Mouse (Mus musculus) intestine, postnatal 0 days (tissue): Measurements from ENCODE around the gene Asic1. TPM values are rescaled to one million over a fixed set of nuclear protein-coding genes. Genes with fewer than 3 reads are reported as not detected.

Experiments used
- ATAC-seq: fragments of 200-750 bp; cut with Nextera tagmentation; 2 replicates; pipeline ENCODE4 v1.8.0; 2017; ENCODE audit warnings: mild to moderate bottlenecking, moderate TSS enrichment, moderate library complexity
- H3K27ac ChIP-seq: fragments of 300-500 bp; sonication (generic); 2 replicates; pipeline ENCODE4 v1.5.1; 2014; ENCODE audit warnings: mild to moderate bottlenecking, low read depth, low read length, moderate library complexity
- H3K27me3 ChIP-seq: fragments of 300-500 bp; sonication (generic); replicated peaks from 2 replicates; pipeline ENCODE4 v1.6.1; 2014; ENCODE audit warnings: low read length, mixed read lengths; ENCODE audit not compliant: control insufficient read depth, insufficient read depth
- H3K36me3 ChIP-seq: fragments of 300-500 bp; sonication (generic); 2 replicates; pipeline ENCODE4 v1.6.1; 2014; ENCODE audit warnings: mild to moderate bottlenecking, moderate library complexity; ENCODE audit not compliant: control insufficient read depth, insufficient read depth
- H3K4me1 ChIP-seq: fragments of 300-500 bp; sonication (generic); replicated peaks from 2 replicates; pipeline ENCODE4 v1.6.1; 2014; ENCODE audit warnings: antibody characterized with exemption, low read length, mixed read lengths; ENCODE audit not compliant: control insufficient read depth, insufficient read depth
- H3K4me2 ChIP-seq: fragments of 300-500 bp; sonication (generic); replicated peaks from 2 replicates; pipeline ENCODE4 v1.6.1; 2014; ENCODE audit warnings: low read depth, mild to moderate bottlenecking, moderate library complexity
- H3K4me3 ChIP-seq: fragments of 300-500 bp; sonication (generic); 2 replicates; pipeline ENCODE4 v1.5.1; 2014; ENCODE audit warnings: low read depth, low read length
- H3K9ac ChIP-seq: fragments of 300-500 bp; sonication (generic); 2 replicates; pipeline ENCODE4 v1.6.1; 2014; ENCODE audit warnings: mild to moderate bottlenecking, low read depth, low read length
- H3K9me3 ChIP-seq: fragments of 300-500 bp; sonication (generic); 2 replicates; pipeline ENCODE4 v1.6.1; 2016; ENCODE audit warnings: mixed run types; ENCODE audit not compliant: control insufficient read depth
- CTCF ChIP-seq: sonication (generic); IDR thresholded peaks from 2 replicates; pipeline ENCODE4 v1.5.1; 2016; ENCODE audit warnings: low read depth, mild to moderate bottlenecking, control low read depth, antibody characterized with exemption, moderate library complexity
- WGBS: fragments of 180-500 bp; shearing (Covaris S2); extraction: QIAGEN DNeasy Blood & Tissue Kit; methylation state at CpG from one replicate; pipeline ENCODE4 v1.1.7; 2014; 5-methylcytosine and 5-hydroxymethylcytosine counted together
- polyA plus RNA-seq: library from polyadenylated mRNA; unstranded; fragments of >200 nt; fragmentation: Nextera tagmentation; extraction: Ambion mirVana; gene quantifications from 2 replicates; pipeline ENCODE4 v1.2.1, GENCODE M21; 2015

Asic1 gene
- polyA plus RNA-seq, 1 experiment from 2014 or later, result 1.4 TPM

DNA sequence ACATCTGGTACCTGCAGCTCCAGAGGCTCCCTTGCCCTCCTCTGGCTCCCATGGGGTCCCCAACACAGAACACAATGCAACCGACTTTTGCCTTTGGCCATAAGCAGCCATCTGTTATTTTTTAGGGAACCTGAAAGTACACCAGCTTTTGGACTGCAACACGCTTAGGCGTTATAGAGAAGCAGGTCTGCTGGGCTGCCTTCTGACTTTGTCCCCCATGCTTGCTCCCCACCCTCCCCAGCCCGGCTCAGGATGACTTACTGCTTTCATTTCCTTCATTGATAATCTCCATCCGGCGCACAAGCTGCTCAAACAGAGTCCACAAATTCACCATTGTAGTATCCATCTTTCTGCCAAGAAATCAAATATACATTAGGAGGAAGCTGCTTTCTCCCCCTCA is 27.5 kb upstream of the Asic1 start:
- Histone ChIP-seq H3K4me3 (no peak overlapping the region), H3K27me3 (no peaks in the 10 kb centered on the region), H3K4me2 (no peak overlapping the region), H3K4me1 (0 out of 2 replicates have a peak, but pooled peaks cover 3% of the 10 kb centered on the region), H3K9ac (no peak overlapping the region), H3K36me3 (peaks cover 22% of the 10 kb centered on the region), H3K27ac (no peak overlapping the region), H3K9me3 (no peaks in the 10 kb centered on the region)
- no peak for TF ChIP-seq CTCF
- no peak for ATAC-seq
- WGBS, result 73% methylated on average over 6 of the region's 6 CpGs

DNA sequence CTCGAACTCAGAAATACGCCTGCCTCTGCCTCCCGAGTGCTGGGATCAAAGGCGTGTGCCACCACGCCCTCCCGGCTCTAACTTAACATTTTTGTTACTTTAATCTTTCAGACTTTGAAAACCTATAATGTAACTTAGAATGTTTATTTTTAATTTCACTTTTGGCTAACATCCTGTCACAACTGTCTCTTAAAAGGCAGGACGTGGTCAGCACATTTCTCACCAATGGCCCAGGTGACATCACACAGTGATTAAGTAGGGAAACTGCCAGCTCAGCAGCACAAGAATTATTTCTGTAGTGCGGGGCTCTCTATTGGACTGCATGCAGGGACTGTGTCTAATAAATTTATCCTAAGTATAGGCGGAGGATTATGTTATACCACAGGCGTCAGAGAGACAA is 26.3 kb upstream of the Asic1 start:
- peaks cover 20% of the 10 kb centered on the region for H3K36me3 ChIP-seq
- 82% methylated on average over 10 of the region's 10 CpGs for WGBS
- H3K4me2 ChIP-seq, result no peak overlapping the region
- no peaks in the 10 kb centered on the region for H3K27me3 ChIP-seq
- no peak overlapping the region for H3K4me3 ChIP-seq
- TF ChIP-seq CTCF, result no peak
- 0 out of 2 replicates have a peak, but pooled peaks cover 3% of the 10 kb centered on the region for H3K4me1 ChIP-seq
- no peak overlapping the region for H3K27ac ChIP-seq
- no peak for ATAC-seq
- H3K9ac ChIP-seq, result no peak overlapping the region
- no peaks in the 10 kb centered on the region for H3K9me3 ChIP-seq

DNA sequence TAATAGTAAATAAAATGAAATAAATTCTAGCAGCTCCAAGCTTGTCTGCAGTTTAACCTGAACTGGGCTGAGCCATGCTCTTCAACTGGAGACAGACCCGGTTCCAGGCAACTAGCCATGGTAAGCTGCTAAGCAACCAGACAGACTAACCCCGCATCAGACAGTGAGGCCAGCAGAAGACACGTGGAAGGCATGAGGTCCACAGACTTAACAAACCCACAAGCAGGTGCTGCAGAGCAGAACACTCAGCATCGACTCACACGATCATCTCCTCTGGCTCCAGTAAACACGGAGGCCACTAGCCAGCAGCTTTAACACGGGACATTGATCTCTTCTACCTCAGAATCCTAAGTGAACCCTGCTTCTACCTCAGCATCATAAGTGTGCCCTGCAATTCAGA is 25.4 kb upstream of the Asic1 start:
- Histone ChIP-seq H3K9me3 (no peaks in the 10 kb centered on the region), H3K9ac (no peak overlapping the region), H3K27me3 (no peaks in the 10 kb centered on the region), H3K4me2 (no peak overlapping the region), H3K4me1 (0 out of 2 replicates have a peak, but pooled peaks cover 3% of the 10 kb centered on the region), H3K36me3 (peaks cover 15% of the 10 kb centered on the region; the same call in 1 of the 2 replicates), H3K4me3 (no peak overlapping the region), H3K27ac (no peak overlapping the region)
- 48% methylated on average over 7 of the region's 7 CpGs for WGBS
- no peak for ATAC-seq
- no peak for TF ChIP-seq CTCF

DNA sequence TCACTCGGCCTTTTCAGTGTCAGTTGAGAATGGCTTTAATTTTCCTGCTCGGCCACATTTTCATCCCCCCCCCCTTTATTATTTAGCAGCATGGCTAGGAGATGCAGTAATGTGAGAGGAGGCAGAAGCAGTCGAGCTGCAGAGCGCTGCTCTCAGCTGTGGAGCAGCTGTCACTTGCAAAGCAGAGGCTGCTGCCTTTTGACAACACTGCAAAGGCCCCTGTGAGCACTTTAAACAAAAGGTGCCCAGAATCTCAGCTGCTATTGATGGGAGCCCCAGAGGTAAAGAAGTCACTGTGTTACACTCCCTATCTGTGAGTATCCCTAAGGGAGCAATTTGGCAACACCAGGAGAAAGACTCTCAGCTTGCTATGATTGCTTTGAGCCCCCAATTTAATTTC is 21.8 kb upstream of the Asic1 start:
- WGBS, result 34% methylated on average over 4 of the region's 4 CpGs
- Histone ChIP-seq H3K4me1 (0 out of 2 replicates have a peak, but pooled peaks cover 3% of the 10 kb centered on the region), H3K27me3 (no peaks in the 10 kb centered on the region), H3K9me3 (no peaks in the 10 kb centered on the region), H3K36me3 (no peaks in the 10 kb centered on the region), H3K4me2 (no peak overlapping the region), H3K4me3 (no peak overlapping the region), H3K27ac (no peak overlapping the region), H3K9ac (no peak overlapping the region)
- TF ChIP-seq CTCF, result no peak
- ATAC-seq, result no peak

DNA sequence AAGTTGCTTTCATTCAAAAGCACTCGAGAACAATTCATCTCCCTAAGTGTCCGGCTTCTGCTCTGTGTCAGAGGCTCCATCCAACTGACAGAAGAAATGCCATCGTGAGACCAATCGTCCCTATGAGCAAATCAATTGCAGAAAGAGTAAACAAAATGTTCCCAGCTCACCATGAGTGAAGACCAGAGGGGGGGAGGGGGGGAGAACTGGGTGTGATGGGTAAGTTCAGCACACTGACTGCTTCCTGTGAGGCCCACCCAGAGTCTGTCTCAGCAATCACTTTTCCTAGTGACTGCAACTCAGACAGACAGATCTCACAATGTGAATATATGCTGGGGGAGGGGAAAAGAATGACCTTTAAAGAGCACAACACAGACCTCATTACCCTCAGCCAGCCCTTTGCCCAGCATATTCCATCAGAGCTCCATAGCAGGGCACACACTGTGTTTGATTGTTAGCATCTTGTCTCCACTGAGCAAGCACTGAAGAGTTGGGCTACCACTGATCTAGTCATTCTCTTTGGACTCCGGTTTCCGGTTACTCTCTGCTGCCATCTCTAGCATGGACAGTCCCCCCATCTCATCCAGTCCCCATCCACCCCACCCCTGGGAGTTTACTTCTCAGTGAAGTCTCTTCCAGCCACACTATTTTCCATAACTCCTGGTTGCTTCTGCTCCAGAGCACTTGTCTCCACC is 21.0 kb upstream of the Asic1 start:
- no peak for ATAC-seq
- no peak overlapping the region for H3K27ac ChIP-seq
- 20% methylated on average over 6 of the region's 6 CpGs for WGBS
- TF ChIP-seq CTCF, result 0 out of 2 replicates have a peak, but pooled peaks have one; percentile 22
- peak overlapping the region; percentile 95 for H3K4me2 ChIP-seq
- no peak overlapping the region for H3K4me3 ChIP-seq
- 0 out of 2 replicates have a peak, but pooled peaks cover 3% of the 10 kb centered on the region for H3K4me1 ChIP-seq
- no peaks in the 10 kb centered on the region for H3K9me3 ChIP-seq
- no peaks in the 10 kb centered on the region for H3K36me3 ChIP-seq
- no peak overlapping the region for H3K9ac ChIP-seq
- no peaks in the 10 kb centered on the region for H3K27me3 ChIP-seq

DNA sequence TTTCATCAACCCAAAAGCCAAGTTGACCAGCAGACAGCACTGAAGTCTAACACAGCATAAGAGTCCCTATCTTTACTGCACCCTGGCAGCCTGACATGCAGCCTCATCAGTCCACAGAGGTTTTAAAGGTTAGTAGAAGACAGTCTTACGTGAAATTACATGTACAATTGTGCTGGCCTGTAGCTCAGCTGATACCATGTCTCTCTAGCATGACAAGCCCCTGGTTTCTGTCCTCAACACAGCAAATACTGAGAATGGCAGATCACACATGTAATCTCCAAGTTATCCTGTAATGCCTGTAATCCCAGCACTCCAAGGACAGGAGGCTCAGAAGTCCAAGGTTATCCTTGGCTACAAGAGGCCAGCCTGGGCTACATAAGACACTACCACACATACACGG is 19.9 kb upstream of the Asic1 start:
- no peak for ATAC-seq
- Histone ChIP-seq H3K9me3 (no peaks in the 10 kb centered on the region), H3K4me3 (peak overlapping the region; percentile 71), H3K9ac (no peak overlapping the region), H3K36me3 (no peaks in the 10 kb centered on the region), H3K4me1 (0 out of 2 replicates have a peak, but pooled peaks cover 3% of the 10 kb centered on the region), H3K27ac (no peak overlapping the region), H3K27me3 (no peaks in the 10 kb centered on the region), H3K4me2 (peak overlapping the region; percentile 95)
- no peak for TF ChIP-seq CTCF
- 15% methylated on average over 2 of the region's 2 CpGs for WGBS
